Mouse (Mus musculus) embryonic facial prominence, embryonic 11.5 days (tissue): ENCODE measurements around the gene Nos3. TPM values are rescaled to one million over a fixed set of nuclear protein-coding genes. Genes with fewer than 3 reads are reported as not detected.
A peak's percentile ranks its signal among the peaks of the same experiment; 100 is the strongest.

ENCODE experiments used
- ATAC-seq: fragments of 200-750 bp; cut with Nextera tagmentation; replicated peaks from 2 replicates; pipeline ENCODE4 v1.8.0; 2017; ENCODE audit warnings: low read depth; ENCODE audit not compliant: insufficient number of reproducible peaks, low FRiP score, low TSS enrichment
- DNase-seq: peaks from one replicate; pipeline ENCODE4 v3.0.0-alpha.2; 2015; ENCODE audit warnings: low spot score
- H3K27ac ChIP-seq: fragments of 300-500 bp; sonication (generic); replicated peaks from 2 replicates; pipeline ENCODE4 v1.5.1; 2014; ENCODE audit warnings: mild to moderate bottlenecking, low read depth, low read length, control low read depth
- H3K27me3 ChIP-seq: fragments of 300-500 bp; sonication (generic); 2 replicates; pipeline ENCODE4 v1.6.1; 2014; ENCODE audit warnings: mild to moderate bottlenecking, low read length, moderate library complexity, mixed read lengths; ENCODE audit not compliant: control insufficient read depth, insufficient read depth
- H3K36me3 ChIP-seq: fragments of 300-500 bp; sonication (generic); replicated peaks from 2 replicates; pipeline ENCODE4 v1.6.1; 2014; ENCODE audit warnings: low read depth, mild to moderate bottlenecking, low read length, moderate library complexity, mixed read lengths; ENCODE audit not compliant: control insufficient read depth, insufficient read depth
- H3K4me1 ChIP-seq: fragments of 300-500 bp; sonication (generic); 2 replicates; pipeline ENCODE4 v1.6.1; 2014; ENCODE audit warnings: low read length, mixed read lengths; ENCODE audit not compliant: control insufficient read depth, insufficient read depth
- H3K4me2 ChIP-seq: fragments of 300-500 bp; sonication (generic); 2 replicates; pipeline ENCODE4 v1.6.1; 2014; ENCODE audit warnings: low read depth, mild to moderate bottlenecking, control low read depth, low read length, moderate library complexity
- H3K4me3 ChIP-seq: fragments of 300-500 bp; sonication (generic); 2 replicates; pipeline ENCODE4 v1.5.1; 2014; ENCODE audit warnings: low read depth, low read length, control low read depth
- H3K9ac ChIP-seq: fragments of 300-500 bp; sonication (generic); replicated peaks from 2 replicates; pipeline ENCODE4 v1.6.1; 2014; ENCODE audit warnings: mild to moderate bottlenecking, control low read depth, low read length
- H3K9me3 ChIP-seq: fragments of 300-500 bp; sonication (generic); replicated peaks from 2 replicates; pipeline ENCODE4 v1.6.1; 2016; ENCODE audit warnings: mild to moderate bottlenecking, low read length, inconsistent platforms, mixed read lengths; ENCODE audit not compliant: control insufficient read depth
- WGBS: fragments of 180-500 bp; shearing (Covaris S2); extraction: QIAGEN DNeasy Blood & Tissue Kit; methylation state at CpG from one replicate; pipeline ENCODE4 v1.1.7; 2014; 5-methylcytosine and 5-hydroxymethylcytosine counted together
- polyA plus RNA-seq: library from polyadenylated mRNA; unstranded; fragments of >200 nt; fragmentation: Nextera tagmentation; extraction: Ambion mirVana; gene quantifications from 2 replicates; pipeline ENCODE4 v1.2.1, GENCODE M21; 2014

Gene Nos3
- polyA plus RNA-seq, 1 experiment from 2014 or later = 3.2 TPM

DNA sequence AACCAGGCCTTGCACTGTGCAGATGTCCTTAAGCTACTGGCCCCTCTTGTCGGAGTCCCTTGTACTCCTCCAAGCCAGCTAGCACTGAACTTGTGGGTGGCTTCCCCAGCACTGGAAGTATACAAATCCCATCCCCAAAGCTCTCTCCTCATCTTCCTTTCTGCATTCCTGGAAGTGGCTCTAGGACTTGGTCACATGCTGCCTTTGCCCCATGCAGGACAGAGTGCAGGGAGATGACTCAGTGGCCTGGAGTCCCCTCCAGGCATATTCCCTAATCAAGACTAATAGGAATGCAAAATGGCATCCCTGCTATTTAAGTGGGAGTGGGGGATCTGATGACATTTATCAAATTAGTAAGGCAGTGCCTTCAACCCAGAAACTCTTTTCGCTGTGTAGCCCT lies 47.5 kb downstream of the Nos3 start:
- 86% methylated on average over 2 of the region's 2 CpGs for WGBS
- Histone ChIP-seq H3K27me3 (no peaks in the 10 kb centered on the region), H3K4me3 (no peak overlapping the region), H3K9me3 (no peaks in the 10 kb centered on the region), H3K4me2 (no peak overlapping the region), H3K36me3 (no peaks in the 10 kb centered on the region), H3K27ac (no peak overlapping the region), H3K4me1 (no peaks in the 10 kb centered on the region), H3K9ac (no peak overlapping the region)
- no peak for DNase-seq
- ATAC-seq = no peak

DNA sequence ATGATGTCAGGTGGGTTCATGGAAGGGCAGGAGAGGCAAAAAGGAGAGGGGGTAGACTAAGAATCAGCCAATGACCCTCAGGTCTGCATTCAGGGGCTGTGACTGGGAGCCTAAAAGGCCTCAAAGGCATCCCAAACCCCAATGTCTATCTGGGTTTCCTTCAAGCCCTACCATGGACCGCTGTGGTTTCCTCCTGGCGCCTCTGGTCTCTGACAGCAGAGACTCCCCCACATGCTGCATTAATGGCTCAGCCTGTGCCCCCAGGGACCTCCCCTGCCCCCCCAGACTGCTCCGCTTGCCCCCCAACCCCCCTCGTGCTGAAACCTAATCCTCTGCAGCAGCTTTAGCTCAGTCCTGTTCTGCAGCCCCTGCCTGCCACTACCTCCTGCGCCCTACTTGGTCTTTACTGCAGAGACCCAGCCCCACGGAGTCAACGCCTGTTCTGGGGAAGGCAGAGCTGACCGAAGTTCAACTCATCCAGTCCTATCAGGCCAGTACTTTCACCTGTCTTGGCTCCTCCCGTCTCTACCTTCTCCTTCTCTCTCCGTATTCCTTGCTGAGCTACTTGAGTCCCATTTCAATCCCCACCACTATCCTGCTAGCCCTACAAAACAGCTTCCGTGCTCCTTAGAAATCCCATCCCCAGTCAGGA lies 48.6 kb downstream of the Nos3 start, which contains the start of gene Asic3:
TSS of gene Asic3 (plus strand) at position 351 of the 652 bp plus-strand sequence.
- H3K4me1 ChIP-seq = no peaks in the 10 kb centered on the region
- ATAC-seq (no peak), DNase-seq (peak; percentile 35)
- H3K36me3 ChIP-seq = no peaks in the 10 kb centered on the region
- no peak within 1 kb of the TSS for H3K4me3 ChIP-seq
- WGBS = 38% methylated on average over 11 of the region's 11 CpGs
- H3K27ac ChIP-seq = no peak within 1 kb of the TSS
- H3K27me3 ChIP-seq = no peaks in the 10 kb centered on the region
- no peaks in the 10 kb centered on the region for H3K9me3 ChIP-seq
- peak within 1 kb of the TSS; percentile 10; the same call in 1 of the 2 replicates for H3K9ac ChIP-seq
- H3K4me2 ChIP-seq = no peak within 1 kb of the TSS

DNA sequence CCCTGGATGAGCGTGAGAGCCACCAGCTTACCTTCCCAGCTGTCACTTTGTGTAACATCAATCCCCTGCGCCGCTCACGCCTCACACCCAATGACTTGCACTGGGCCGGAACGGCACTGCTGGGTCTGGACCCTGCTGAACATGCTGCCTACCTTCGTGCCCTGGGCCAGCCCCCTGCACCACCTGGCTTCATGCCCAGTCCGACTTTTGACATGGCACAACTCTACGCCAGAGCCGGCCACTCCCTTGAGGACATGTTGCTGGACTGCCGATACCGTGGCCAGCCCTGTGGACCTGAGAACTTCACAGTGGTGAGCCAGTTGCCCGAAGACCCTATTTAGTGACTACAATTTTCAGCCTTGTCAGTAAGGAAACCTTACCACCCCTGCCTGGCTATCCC lies 49.3 kb downstream of the Nos3 start:
- 83% methylated on average over 13 of the region's 13 CpGs for WGBS
- Histone ChIP-seq H3K4me1 (no peaks in the 10 kb centered on the region), H3K4me2 (no peak overlapping the region), H3K27ac (no peak overlapping the region), H3K4me3 (no peak overlapping the region), H3K9me3 (no peaks in the 10 kb centered on the region), H3K36me3 (no peaks in the 10 kb centered on the region; the same call in 1 of the 2 replicates), H3K27me3 (no peaks in the 10 kb centered on the region), H3K9ac (no peak overlapping the region)
- ATAC-seq (peak; percentile 31; the same call in 1 of the 2 replicates), DNase-seq (no peak)

DNA sequence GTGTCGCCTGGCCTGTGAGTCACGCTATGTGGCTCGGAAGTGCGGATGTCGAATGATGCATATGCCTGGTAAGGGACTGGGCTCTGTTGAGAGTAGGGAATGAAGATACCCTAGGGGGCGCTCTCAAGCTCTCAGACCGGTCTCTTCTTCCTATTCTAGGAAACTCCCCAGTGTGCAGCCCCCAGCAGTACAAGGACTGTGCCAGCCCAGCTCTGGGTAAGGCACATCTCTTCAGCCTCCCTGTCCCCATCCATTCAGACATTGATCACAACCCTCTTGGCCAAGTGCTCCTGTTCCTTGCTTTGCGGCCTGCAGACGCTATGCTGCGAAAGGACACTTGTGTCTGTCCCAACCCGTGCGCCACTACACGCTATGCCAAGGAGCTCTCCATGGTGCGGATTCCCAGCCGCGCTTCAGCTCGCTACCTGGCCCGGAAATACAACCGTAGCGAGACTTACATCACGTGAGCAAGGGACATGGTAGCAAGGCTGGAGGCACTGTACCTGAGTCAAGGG lies 51.7 kb downstream of the Nos3 start:
- Histone ChIP-seq H3K27me3 (no peaks in the 10 kb centered on the region), H3K4me1 (no peaks in the 10 kb centered on the region; the same call in 1 of the 2 replicates), H3K4me3 (no peak overlapping the region), H3K27ac (no peak overlapping the region), H3K9ac (no peak overlapping the region), H3K9me3 (no peaks in the 10 kb centered on the region), H3K4me2 (no peak overlapping the region), H3K36me3 (no peaks in the 10 kb centered on the region; the same call in 1 of the 2 replicates)
- peak; percentile 22 for ATAC-seq
- WGBS = 6% methylated on average over 21 of the region's 21 CpGs
- DNase-seq = peak; percentile 76

DNA sequence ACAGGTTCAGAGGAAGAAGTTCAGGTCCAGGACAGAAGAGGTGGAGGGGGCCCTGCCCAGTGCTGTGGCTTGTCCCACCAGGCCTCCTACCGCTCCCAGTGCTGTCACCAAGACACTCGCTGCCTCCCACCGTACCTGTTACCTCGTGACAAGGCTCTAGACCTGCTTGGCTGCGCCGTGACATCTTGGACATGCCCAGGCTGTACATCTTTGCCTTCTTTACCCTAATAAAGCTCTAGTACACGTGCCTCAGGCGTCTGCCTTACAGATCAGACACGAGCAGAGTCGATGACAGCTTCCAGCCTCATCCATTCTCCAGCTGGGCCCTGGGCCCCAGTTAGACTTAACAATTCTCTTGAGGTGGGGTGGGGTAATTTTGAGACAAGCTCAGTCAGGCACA lies 53.0 kb downstream of the Nos3 start:
- Histone ChIP-seq H3K9ac (no peak overlapping the region), H3K9me3 (no peaks in the 10 kb centered on the region), H3K4me2 (no peak overlapping the region), H3K4me3 (no peak overlapping the region), H3K27ac (no peak overlapping the region), H3K27me3 (no peaks in the 10 kb centered on the region), H3K4me1 (no peaks in the 10 kb centered on the region; the same call in 1 of the 2 replicates), H3K36me3 (no peaks in the 10 kb centered on the region; the same call in 1 of the 2 replicates)
- ATAC-seq = no peak
- 83% methylated on average over 10 of the region's 10 CpGs for WGBS
- no peak for DNase-seq

DNA sequence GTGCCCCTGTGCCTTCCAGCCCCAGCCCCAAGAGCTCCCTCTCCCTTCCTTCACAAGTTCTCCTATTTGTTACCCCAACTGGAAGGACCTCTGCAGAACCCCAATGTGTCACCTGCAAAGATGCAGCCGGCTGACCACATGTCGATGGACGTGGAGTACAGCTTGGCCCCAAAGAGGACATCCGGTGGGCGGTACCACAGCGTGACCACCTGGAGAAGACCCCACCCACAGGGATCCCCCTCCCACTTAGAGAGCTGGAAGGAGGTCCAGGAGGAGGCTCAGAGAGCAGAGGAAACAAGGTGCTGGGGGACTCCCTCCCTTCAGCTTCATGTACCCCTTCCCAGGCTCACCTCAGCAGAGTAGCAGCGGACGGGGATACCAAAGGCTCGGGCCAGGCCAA lies 55.8 kb downstream of the Nos3 start:
- 80% methylated on average over 9 of the region's 9 CpGs for WGBS
- Histone ChIP-seq H3K27me3 (no peaks in the 10 kb centered on the region), H3K9ac (no peak overlapping the region), H3K36me3 (no peaks in the 10 kb centered on the region; the same call in 1 of the 2 replicates), H3K4me3 (no peak overlapping the region), H3K4me2 (no peak overlapping the region), H3K27ac (no peak overlapping the region), H3K9me3 (no peaks in the 10 kb centered on the region), H3K4me1 (no peaks in the 10 kb centered on the region; the same call in 1 of the 2 replicates)
- ATAC-seq (no peak), DNase-seq (no peak)

DNA sequence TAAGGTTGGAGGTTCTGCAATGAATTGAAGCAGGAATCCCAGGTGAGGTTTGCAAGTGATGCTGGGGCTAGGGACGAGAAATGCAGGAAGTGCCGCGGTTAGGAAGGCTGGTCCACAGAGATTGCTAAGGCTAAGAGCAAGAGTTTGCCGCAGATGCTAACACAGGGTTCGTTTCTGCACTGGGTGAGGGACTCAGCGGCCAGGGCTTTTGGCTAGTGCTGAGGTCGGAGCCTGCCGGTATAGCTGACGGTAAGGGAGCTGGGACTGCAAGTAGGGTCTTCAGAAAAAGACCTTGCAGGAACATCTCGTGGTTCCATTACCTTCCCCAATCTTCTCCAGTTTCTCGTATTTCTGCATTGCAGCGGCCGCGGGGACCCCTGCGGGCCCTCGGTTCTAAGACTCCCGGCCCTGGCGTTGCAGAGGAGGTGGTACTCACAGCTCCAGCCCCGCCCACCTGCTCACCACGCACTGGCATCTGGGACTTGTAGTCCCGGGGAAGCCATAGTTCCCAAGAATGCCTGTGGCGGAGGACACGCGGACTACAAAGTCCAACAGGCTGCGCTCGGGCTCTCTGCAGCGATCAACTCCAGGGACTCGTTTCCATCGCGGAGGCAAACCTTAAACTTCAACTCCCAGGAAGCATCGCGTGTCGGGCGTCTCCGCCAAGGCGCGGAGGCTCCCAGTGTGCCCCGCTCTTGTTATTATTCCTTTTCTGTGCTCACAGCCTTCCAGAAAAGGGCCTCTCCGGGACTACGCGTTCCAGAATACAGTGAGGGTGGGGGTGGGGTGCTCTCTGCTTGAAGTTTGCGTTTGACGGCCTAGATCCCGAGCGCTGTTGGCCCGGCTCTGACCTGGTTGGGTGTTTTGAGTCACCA lies 58.8 kb downstream of the Nos3 start, which contains the start of the genes Cdk5 and Slc4a2:
TSS of gene Cdk5 (minus strand) at position 402 of the 875 bp plus-strand sequence.
TSS of gene Slc4a2 (plus strand) at position 709 of the 875 bp plus-strand sequence.
- Histone ChIP-seq H3K27me3 (no peaks in the 10 kb centered on the region), H3K9me3 (no peaks in the 10 kb centered on the region), H3K27ac (peak within 1 kb of the TSS; percentile 71), H3K4me2 (peak within 1 kb of the TSS; percentile 87), H3K9ac (peak within 1 kb of the TSS; percentile 76), H3K4me3 (peak within 1 kb of the TSS; percentile 64), H3K4me1 (peaks cover 19% of the 10 kb centered on the region), H3K36me3 (no peaks in the 10 kb centered on the region; the same call in 1 of the 2 replicates)
- under 1% methylated on average over 46 of the region's 46 CpGs for WGBS
- ATAC-seq (peak; percentile 90), DNase-seq (peak; percentile 100)
